Mouse (Mus musculus): ENCODE measurements around the gene Khk.

DNA sequence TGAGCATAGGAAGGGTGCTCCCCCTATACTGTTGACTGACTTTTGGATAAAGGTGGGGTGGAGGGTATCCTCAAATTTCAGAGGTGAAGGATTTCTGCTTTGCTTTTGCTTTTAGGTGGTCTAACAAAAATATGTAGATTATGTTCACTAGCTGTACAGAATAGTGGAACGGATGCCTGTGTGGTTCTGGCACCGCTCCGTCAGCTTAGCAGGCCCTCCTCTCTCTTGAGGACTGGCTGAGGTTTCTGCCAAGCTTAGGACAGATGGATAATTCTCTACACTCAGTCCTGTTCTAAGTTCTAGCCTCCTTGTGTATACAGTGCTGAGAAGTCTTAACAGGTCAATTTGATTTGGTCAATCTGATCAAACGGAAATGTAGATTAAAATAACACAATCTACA, 29.2 kb downstream of the Khk start:
- TF ChIP-seq CTCF (conservative IDR thresholded peaks at IDR 0.05; ENCODE audit: low read length): no peak
- no peak for TF ChIP-seq POU5F1 (IDR thresholded peaks at IDR 0.05; ENCODE audit: borderline replicate concordance, low read length)

Data from E14TG2a.4 (cell line).